Mouse (Mus musculus) liver, embryonic 13.5 days (tissue): ENCODE measurements around the gene Hnrnpc. TPM values are rescaled to one million over a fixed set of nuclear protein-coding genes. Genes with fewer than 3 reads are reported as not detected.

ENCODE experiments used
- polyA plus RNA-seq: library from polyadenylated mRNA; unstranded; fragments of >200 nt; fragmentation: Nextera tagmentation; extraction: Ambion mirVana; gene quantifications from 2 replicates; pipeline ENCODE4 v1.2.1, GENCODE M21; 2015

Gene Hnrnpc
- polyA plus RNA-seq, 1 experiment from 2014 or later: 388 TPM

Other genes starting within 250 kb of the Hnrnpc start
- 16.6 and 19.8 TPM in 2 replicates for gene Mettl17, start 219.2 kb downstream of the Hnrnpc start, polyA plus RNA-seq
- 0.05 and 0.08 TPM in 2 replicates for gene Slc39a2, start 211.1 kb downstream of the Hnrnpc start, polyA plus RNA-seq
- 16.1 and 17.1 TPM in 2 replicates for gene Ndrg2, start 189.9 kb downstream of the Hnrnpc start, polyA plus RNA-seq
- gene Tppp2, start 185.6 kb downstream of the Hnrnpc start, polyA plus RNA-seq: not detected in 2 replicates
- not detected in 2 replicates for gene Rnase13, start 181.3 kb downstream of the Hnrnpc start, polyA plus RNA-seq
- 16.5 and 19.7 TPM in 2 replicates for gene Arhgef40, start 119.3 kb downstream of the Hnrnpc start, polyA plus RNA-seq
- 0.09 and 0.20 TPM in 2 replicates for gene Tmem253, start 88.4 kb downstream of the Hnrnpc start, polyA plus RNA-seq
- gene Zfp219, start 83.3 kb downstream of the Hnrnpc start, polyA plus RNA-seq: 10.1 and 10.5 TPM in 2 replicates
- not detected in 2 replicates for gene Olfr221, start 61.6 kb downstream of the Hnrnpc start, polyA plus RNA-seq
- 63.8 and 64.0 TPM in 2 replicates for gene Rpgrip1, start 6.7 kb upstream of the Hnrnpc start, polyA plus RNA-seq
- 45.6 and 51.9 TPM in 2 replicates for gene Supt16, start 93.4 kb upstream of the Hnrnpc start, polyA plus RNA-seq
- gene Chd8, start 153.8 kb upstream of the Hnrnpc start, polyA plus RNA-seq: 12.1 TPM in 2 replicates
- 19.8 and 20.5 TPM in 2 replicates for gene Tox4, start 175.1 kb upstream of the Hnrnpc start, polyA plus RNA-seq
- gene Rab2b, start 175.5 kb upstream of the Hnrnpc start, polyA plus RNA-seq: 2.6 and 3.0 TPM in 2 replicates
- 20.6 and 21.9 TPM in 2 replicates for gene Mettl3, start 201.1 kb upstream of the Hnrnpc start, polyA plus RNA-seq
- gene Sall2, start 224.7 kb upstream of the Hnrnpc start, polyA plus RNA-seq: 1.2 and 1.5 TPM in 2 replicates